Mouse (Mus musculus): ENCODE results near the gene Mapk1ip1. TPM values are rescaled to one million over a fixed set of nuclear protein-coding genes. Genes with fewer than 3 reads are reported as not detected.
A peak's percentile ranks its signal among the peaks of the same experiment; 100 is the strongest.

Gene Mapk1ip1
- total RNA-seq, 2 experiments from 2014 or later: 39.6 to 44.7 TPM

DNA sequence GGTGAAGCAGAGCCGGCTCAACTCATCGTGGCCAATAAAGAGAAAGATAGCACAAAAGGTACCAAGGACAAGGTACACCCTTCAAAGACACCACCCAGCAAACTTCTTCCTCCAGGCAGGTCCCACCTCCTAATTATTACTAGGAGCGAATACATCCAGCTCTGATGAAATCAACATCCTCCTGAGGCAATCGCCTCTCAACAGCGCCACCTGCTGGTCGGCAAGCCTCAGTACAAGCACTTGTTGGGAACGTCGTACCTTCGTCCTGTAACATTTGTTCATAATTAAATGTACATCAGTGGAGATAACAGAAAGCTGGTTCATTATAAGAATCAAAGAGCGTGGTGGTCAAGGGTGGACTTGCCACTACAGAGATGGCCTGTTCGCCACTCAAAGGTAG lies 18.3 kb downstream of the Mapk1ip1 start:
- peak; percentile 75 for DNase-seq (ENCODE audit: extremely low spot score in 1 of 2, low spot score in 2 of 2)
- H3K4me3 ChIP-seq: no peak overlapping the region
- TF ChIP-seq CTCF (IDR thresholded peaks at IDR 0.05): peak; percentile 96
- intact Hi-C loops (cut with DNase I): loop anchor here (2.0 to 10.0 kb wide), 5 partner anchors 93 to 1349 kb away; no protein-coding TSS in a partner anchor
- H3K27ac ChIP-seq: no peak overlapping the region

DNA sequence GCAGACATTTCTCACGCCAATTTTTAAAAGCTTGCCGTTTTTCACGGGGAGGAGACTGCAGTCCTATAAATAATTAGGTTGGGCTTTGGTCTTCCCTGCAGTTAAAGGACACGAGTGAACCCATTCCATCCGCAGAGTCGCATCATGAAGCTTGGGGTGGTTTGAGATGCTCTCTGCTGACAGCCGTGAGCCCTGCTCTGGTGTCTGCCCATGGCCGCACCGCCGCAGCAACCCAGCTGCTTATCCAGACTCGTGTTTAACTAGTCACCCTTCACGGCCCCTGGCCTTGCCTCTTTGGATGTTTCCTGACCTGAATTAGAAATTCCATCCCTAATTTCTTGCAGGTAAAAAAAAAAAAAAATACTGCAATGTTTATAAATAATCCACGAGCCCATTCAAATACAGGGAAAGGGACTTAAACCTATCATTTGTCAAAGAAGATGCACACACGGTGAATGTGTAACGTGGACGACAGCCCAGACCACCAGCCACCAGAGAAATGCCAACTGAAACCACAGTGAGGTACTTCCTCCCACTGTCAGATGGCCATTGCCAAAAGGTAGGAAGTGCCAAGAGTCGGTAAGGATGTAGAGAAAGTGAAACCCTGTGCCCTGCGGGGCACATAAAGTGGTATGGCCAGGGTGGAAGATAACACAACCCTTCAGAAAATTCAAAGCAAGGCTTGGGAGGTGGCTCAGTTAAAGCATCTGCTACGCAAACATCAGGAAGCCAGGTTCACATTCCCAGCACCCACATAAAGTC lies 20.9 kb downstream of the Mapk1ip1 start:
- intact Hi-C loops (cut with DNase I): loop anchor here (5.0 to 10.0 kb wide), 2 partner anchors 298 to 1220 kb away; no protein-coding TSS in a partner anchor
- no peak for DNase-seq (ENCODE audit: extremely low spot score in 1 of 2, low spot score in 2 of 2)
- no peak for TF ChIP-seq CTCF (IDR thresholded peaks at IDR 0.05)
- Histone ChIP-seq H3K27ac (no peak overlapping the region), H3K4me3 (no peak overlapping the region)

DNA sequence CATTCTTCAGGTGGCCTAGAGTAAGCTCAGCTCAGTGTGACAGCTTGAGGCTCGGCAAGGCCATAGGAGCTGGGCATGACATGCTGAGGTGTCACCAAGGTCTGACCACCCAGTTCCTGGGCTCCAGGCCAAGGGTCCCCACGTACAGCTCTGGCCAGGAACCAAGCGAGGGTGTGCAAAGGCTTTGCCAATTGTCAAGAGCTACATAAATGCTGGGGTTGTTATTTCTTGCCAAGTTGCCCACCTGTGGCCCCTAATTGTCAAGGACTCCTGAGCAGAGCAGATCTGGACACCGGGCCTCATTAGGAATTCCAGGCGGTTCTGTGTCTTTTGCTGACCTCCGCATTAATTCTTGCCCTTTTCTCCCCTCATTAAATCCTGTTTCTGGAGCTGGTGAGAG lies 21.6 kb downstream of the Mapk1ip1 start:
- Histone ChIP-seq H3K4me3 (no peak overlapping the region), H3K27ac (no peak overlapping the region)
- DNase-seq (ENCODE audit: extremely low spot score in 1 of 2, low spot score in 2 of 2): no peak
- no peak for TF ChIP-seq CTCF (IDR thresholded peaks at IDR 0.05)
- intact Hi-C loops (cut with DNase I): loop anchor here (10.0 kb wide), 1 partner anchor 1220 kb away; no protein-coding TSS in a partner anchor

DNA sequence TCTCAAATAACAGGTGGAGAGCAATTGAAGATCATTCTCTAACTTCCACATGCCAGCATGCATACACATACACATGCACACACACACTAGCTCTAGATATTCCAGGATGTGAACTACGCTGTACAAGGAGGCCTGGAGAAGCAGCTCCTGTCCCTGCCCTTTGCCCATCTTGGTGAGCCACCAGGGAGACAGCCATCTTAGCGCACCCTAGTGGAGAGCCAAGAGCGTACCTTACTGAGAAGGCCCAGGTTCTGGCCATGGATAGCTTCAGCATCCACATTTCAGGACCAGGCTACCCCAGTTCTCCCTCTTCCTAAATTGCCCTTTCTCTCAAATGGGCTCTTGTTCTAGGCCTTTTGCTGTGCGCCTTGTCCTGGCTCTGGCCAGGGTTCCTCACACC lies 27.8 kb downstream of the Mapk1ip1 start:
- peak; percentile 43 for TF ChIP-seq CTCF (IDR thresholded peaks at IDR 0.05)
- intact Hi-C loops (cut with DNase I): no loop called here
- no peak overlapping the region for H3K27ac ChIP-seq
- no peak for DNase-seq (ENCODE audit: extremely low spot score in 1 of 2, low spot score in 2 of 2)
- H3K4me3 ChIP-seq: no peak overlapping the region

DNA sequence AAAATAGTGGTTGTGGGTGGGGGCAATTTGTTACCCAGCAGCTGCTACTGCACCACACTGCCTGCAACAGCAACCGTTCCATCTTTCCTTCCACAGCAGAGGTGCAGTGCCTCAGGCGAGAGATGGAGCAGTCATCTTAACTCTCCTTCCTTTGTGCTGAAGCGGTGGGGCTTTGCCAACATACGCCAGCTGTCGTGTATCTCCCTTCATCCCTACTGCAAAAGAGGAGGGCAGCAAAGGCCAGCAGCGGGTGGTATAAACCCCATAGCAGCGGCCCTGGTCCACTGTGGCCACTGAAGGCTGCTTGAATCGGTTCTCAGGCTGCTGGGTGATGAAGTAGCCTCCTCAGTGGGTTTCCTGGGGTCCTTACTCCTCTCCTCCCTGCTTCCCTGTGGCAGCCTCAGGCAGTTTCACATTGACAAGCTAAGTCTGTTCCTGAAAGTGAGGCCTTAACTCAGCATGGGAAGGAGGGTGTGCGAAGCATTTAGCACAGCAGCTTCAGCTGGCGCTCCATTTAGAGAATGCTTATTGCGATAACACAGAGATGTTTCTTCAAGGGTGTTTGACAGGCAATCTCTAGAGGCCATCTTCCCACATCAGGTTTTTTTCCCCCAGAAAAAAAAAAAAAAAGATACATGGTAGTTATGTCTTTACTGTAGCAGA lies 32.7 kb downstream of the Mapk1ip1 start:
- Histone ChIP-seq H3K27ac (no peak overlapping the region), H3K4me3 (no peak overlapping the region)
- no peak for DNase-seq (ENCODE audit: extremely low spot score in 1 of 2, low spot score in 2 of 2)
- intact Hi-C loops (cut with DNase I): no loop called here
- no peak for TF ChIP-seq CTCF (IDR thresholded peaks at IDR 0.05)

DNA sequence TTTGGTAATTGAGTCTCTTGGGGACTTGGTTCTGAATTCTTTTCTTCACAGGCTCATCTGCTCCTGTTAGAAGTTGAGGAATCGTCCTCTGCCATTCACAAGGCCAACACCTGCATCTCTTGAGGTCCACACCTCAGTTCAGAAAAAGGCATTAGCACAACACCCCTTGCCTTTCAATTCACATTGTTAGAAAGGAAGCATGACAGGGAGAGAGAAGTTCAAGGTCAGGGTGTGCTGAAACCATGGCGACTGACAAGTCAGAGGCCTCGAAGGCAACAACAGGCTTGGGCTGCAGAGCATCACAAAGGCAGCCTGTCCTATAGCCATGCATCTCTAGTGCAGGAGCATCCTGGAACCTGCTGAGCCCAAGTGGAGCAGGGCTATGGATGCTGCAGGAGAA lies 38.9 kb downstream of the Mapk1ip1 start:
- no peak for DNase-seq (ENCODE audit: extremely low spot score in 1 of 2, low spot score in 2 of 2)
- H3K4me3 ChIP-seq: no peak overlapping the region
- no peak for TF ChIP-seq CTCF (IDR thresholded peaks at IDR 0.05)
- no peak overlapping the region for H3K27ac ChIP-seq
- intact Hi-C loops (cut with DNase I): no loop called here

DNA sequence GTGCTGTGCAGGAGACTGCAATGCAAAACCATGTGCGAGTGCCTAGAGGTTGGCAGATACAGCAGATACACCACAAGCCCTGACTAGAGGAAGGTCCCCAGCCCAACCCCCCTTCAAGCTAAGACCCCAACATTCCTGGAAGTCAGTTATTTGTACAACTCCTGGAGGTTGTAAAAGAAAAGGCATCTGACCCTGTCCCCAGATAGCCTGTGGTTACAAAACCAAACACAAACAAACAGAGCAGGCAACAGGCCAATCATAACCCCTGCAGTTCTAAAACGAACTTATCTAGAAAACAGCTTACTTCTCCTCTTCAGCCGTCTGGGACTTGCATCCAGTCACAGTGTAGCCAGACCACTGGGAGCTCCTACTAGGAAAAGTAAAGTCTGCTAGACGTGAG lies 42.7 kb downstream of the Mapk1ip1 start:
- no peak for DNase-seq (ENCODE audit: extremely low spot score in 1 of 2, low spot score in 2 of 2)
- intact Hi-C loops (cut with DNase I): no loop called here
- Histone ChIP-seq H3K27ac (no peak overlapping the region), H3K4me3 (no peak overlapping the region)
- no peak for TF ChIP-seq CTCF (IDR thresholded peaks at IDR 0.05)

DNA sequence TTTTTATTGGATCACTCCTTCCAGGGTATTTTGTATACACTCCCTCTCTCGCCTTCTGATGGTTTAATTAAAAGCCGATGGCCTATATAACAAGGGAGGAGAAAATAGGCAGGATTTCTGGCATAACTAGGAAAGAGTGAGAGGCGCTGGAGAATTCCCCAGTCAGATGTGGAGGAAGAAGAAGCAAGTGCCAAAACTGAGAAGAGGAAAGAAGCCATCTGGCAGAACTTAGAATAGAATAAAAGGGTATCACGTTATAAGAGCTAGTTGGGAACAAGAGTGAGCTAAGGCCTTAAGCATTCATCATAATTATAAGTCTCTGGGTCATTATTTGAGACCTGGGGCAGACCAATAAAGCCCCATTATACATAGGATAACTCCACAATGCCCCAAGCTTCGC lies 58.0 kb downstream of the Mapk1ip1 start:
- intact Hi-C loops (cut with DNase I): no loop called here
- no peak overlapping the region for H3K4me3 ChIP-seq
- H3K27ac ChIP-seq: no peak overlapping the region
- no peak for DNase-seq (ENCODE audit: extremely low spot score in 1 of 2, low spot score in 2 of 2)
- no peak for TF ChIP-seq CTCF (IDR thresholded peaks at IDR 0.05)

Other genes starting within 250 kb of the Mapk1ip1 start
- 10 to 100 TPM; 63.3 to 69.5 TPM for gene Ppp2r2d, start 194 bp downstream of the Mapk1ip1 start, total RNA-seq (2021)
- gene Bnip3, start 63.2 kb upstream of the Mapk1ip1 start, total RNA-seq (2021): 100 to 1,000 TPM; 128 to 136 TPM
- gene Jakmip3, start 94.5 kb upstream of the Mapk1ip1 start, total RNA-seq (2021): 10 to 100 TPM; 54.0 to 54.7 TPM
- 10 to 100 TPM; 48.2 to 56.9 TPM for gene Dpysl4, start 239.7 kb upstream of the Mapk1ip1 start, total RNA-seq (2021)